Mouse (Mus musculus) CH12.LX (cell line): ENCODE results near the gene Gm28044.

ENCODE experiments used
- CHD1 ChIP-seq: IDR thresholded peaks from 2 replicates; pipeline ENCODE4 v1.6.1; 2012; ENCODE audit warnings: low read depth, low read length, improper control_type of control experiment, inconsistent platforms
- CTCF ChIP-seq, 2 experiments: IDR thresholded peaks in 1 of 2; conservative IDR thresholded peaks in 1 of 2; 2 replicates each; pipeline ENCODE4 v1.5.1; 2011 to 2012; ENCODE audit warnings: low read depth in 2 of 2, low read length in 2 of 2, improper control_type of control experiment in 1 of 2, inconsistent platforms in 1 of 2, mild to moderate bottlenecking in 1 of 2, moderate library complexity in 1 of 2
- EP300 ChIP-seq: IDR thresholded peaks from 2 replicates; pipeline ENCODE4 v1.6.1; 2011; ENCODE audit warnings: low read length, improper control_type of control experiment
- MEF2A ChIP-seq: IDR thresholded peaks from 2 replicates; pipeline ENCODE4 v1.6.1; 2014; ENCODE audit warnings: low read depth, mild to moderate bottlenecking, inconsistent platforms, low read length, improper control_type of control experiment, borderline replicate concordance
- POLR2A ChIP-seq: IDR thresholded peaks from 2 replicates; pipeline ENCODE4 v1.6.1; 2011; ENCODE audit warnings: low read depth, mild to moderate bottlenecking, improper control_type of control experiment, low read length
- SIN3A ChIP-seq: IDR thresholded peaks from 2 replicates; pipeline ENCODE4 v1.6.1; 2012; ENCODE audit warnings: low read length, improper control_type of control experiment, inconsistent platforms
- SMC3 ChIP-seq: IDR thresholded peaks from 2 replicates; pipeline ENCODE4 v1.6.1; 2011; ENCODE audit warnings: low read depth, low read length, improper control_type of control experiment
- TBP ChIP-seq: conservative IDR thresholded peaks from 2 replicates; pipeline ENCODE4 v1.6.1; 2011; ENCODE audit warnings: low read depth, low read length, improper control_type of control experiment
- UBTF ChIP-seq: IDR thresholded peaks from 2 replicates; pipeline ENCODE4 v1.6.1; 2012; ENCODE audit warnings: low read depth, mild to moderate bottlenecking, inconsistent platforms, low read length, improper control_type of control experiment, moderate library complexity
- USF1 ChIP-seq: IDR thresholded peaks from 2 replicates; pipeline ENCODE4 v1.6.1; 2014; ENCODE audit warnings: low read depth, mild to moderate bottlenecking, inconsistent platforms, low read length, improper control_type of control experiment
- ZC3H11A ChIP-seq: IDR thresholded peaks from 2 replicates; pipeline ENCODE4 v1.6.1; 2012; ENCODE audit warnings: low read depth, mild to moderate bottlenecking, inconsistent platforms, low read length, improper control_type of control experiment

GRCm38 (mm10) chr13:67343422-67343821 is 16.9 kb downstream of the Gm28044 start:
- no peak for TF ChIP-seq SIN3A
- no peak for TF ChIP-seq POLR2A
- TF ChIP-seq EP300 = no peak
- TF ChIP-seq UBTF = no peak
- no peak for TF ChIP-seq CTCF (conservative IDR thresholded peaks at IDR 0.05 in 1 of 2, IDR thresholded peaks at IDR 0.05 in 1 of 2; ENCODE audit: low read depth in 2 of 2, low read length in 2 of 2)
- TF ChIP-seq ZC3H11A = no peak
- TF ChIP-seq TBP = no peak
- TF ChIP-seq CHD1 = no peak
- no peak for TF ChIP-seq MEF2A
- no peak for TF ChIP-seq SMC3
- no peak for TF ChIP-seq USF1
